Mouse (Mus musculus) CH12.LX (cell line): ENCODE results near the gene Ccdc189. TPM values are rescaled to one million over a fixed set of nuclear protein-coding genes. Genes with fewer than 3 reads are reported as not detected.

ENCODE experiments used
- DNase-seq: peaks from one replicate; pipeline ENCODE4 v3.0.0-alpha.2; 2013; ENCODE audit errors: extremely low read depth
- H3K27ac ChIP-seq: 2 replicates; pipeline ENCODE4 v1.5.1; 2012; ENCODE audit warnings: low read depth, mild to moderate bottlenecking, control low read depth, moderate library complexity; ENCODE audit not compliant: insufficient read depth
- H3K27me3 ChIP-seq: replicated peaks from 2 replicates; pipeline ENCODE3; 2012; ENCODE audit warnings: inconsistent platforms
- H3K36me3 ChIP-seq, 2 experiments: replicated peaks in 1 of 2; 2 replicates each; pipeline versions ENCODE3 to v1.6.1; 2012; ENCODE audit warnings: inconsistent platforms in 1 of 2, low read length in 1 of 2, mild to moderate bottlenecking in 1 of 2, mixed read lengths in 1 of 2, moderate library complexity in 1 of 2; ENCODE audit not compliant: control insufficient read depth in 1 of 2, insufficient read depth in 1 of 2
- H3K4me1 ChIP-seq, 2 experiments: 2 replicates each; pipeline ENCODE4 v1.6.1; 2012; ENCODE audit warnings: inconsistent platforms in 1 of 2, moderate library complexity in 1 of 2; ENCODE audit not compliant: insufficient read depth in 2 of 2, control insufficient read depth in 1 of 2
- H3K4me2 ChIP-seq: 2 replicates; pipeline ENCODE4 v1.6.1; 2012; ENCODE audit warnings: low read depth, mild to moderate bottlenecking, control low read depth; ENCODE audit not compliant: poor library complexity, insufficient read depth, severe bottlenecking
- H3K4me3 ChIP-seq, 3 experiments: fragments of 150-350 bp in 1 of 3; sonication (generic) in 1 of 3; replicated peaks in 1 of 3; 2 replicates each; pipeline versions ENCODE3 to v1.5.1; 2011 to 2012; ENCODE audit warnings: low read depth in 2 of 3, low read length in 2 of 3, mild to moderate bottlenecking in 2 of 3, moderate library complexity in 2 of 3, control low read depth in 1 of 3, improper control_type of control experiment in 1 of 3, inconsistent platforms in 1 of 3, mixed read lengths in 1 of 3; ENCODE audit not compliant: poor library complexity in 1 of 3
- H3K79me2 ChIP-seq: replicated peaks from 2 replicates; pipeline ENCODE4 v1.6.1; 2012; ENCODE audit warnings: mild to moderate bottlenecking, moderate library complexity; ENCODE audit not compliant: control insufficient read depth, poor library complexity, insufficient read depth, severe bottlenecking; ENCODE audit errors: extremely low read depth
- H3K9ac ChIP-seq: 2 replicates; pipeline ENCODE4 v1.6.1; 2012; ENCODE audit warnings: low read depth, mild to moderate bottlenecking, control low read depth, moderate library complexity; ENCODE audit not compliant: insufficient read depth
- H3K9me3 ChIP-seq: replicated peaks from 2 replicates; pipeline ENCODE3; 2012; ENCODE audit warnings: low read length, inconsistent platforms, mixed read lengths
- CTCF ChIP-seq, 2 experiments: IDR thresholded peaks in 1 of 2; conservative IDR thresholded peaks in 1 of 2; 2 replicates each; pipeline ENCODE4 v1.5.1; 2011 to 2012; ENCODE audit warnings: low read depth in 2 of 2, low read length in 2 of 2, improper control_type of control experiment in 1 of 2, inconsistent platforms in 1 of 2, mild to moderate bottlenecking in 1 of 2, moderate library complexity in 1 of 2
- ELF1 ChIP-seq: IDR thresholded peaks from 2 replicates; pipeline ENCODE4 v1.6.1; 2014; ENCODE audit warnings: low read depth, mild to moderate bottlenecking, inconsistent platforms, low read length, improper control_type of control experiment
- EP300 ChIP-seq: IDR thresholded peaks from 2 replicates; pipeline ENCODE4 v1.6.1; 2011; ENCODE audit warnings: low read length, improper control_type of control experiment
- GABPA ChIP-seq: IDR thresholded peaks from 2 replicates; pipeline ENCODE4 v1.6.1; 2012; ENCODE audit warnings: low read depth, low read length, improper control_type of control experiment, inconsistent platforms; ENCODE audit not compliant: insufficient replicate concordance
- HCFC1 ChIP-seq: IDR thresholded peaks from 2 replicates; pipeline ENCODE4 v1.6.1; 2012; ENCODE audit warnings: low read depth, mild to moderate bottlenecking, inconsistent platforms, low read length, improper control_type of control experiment
- IRF4 ChIP-seq: IDR thresholded peaks from 2 replicates; pipeline ENCODE4 v1.6.1; 2014; ENCODE audit warnings: low read depth, mild to moderate bottlenecking, inconsistent platforms, low read length, improper control_type of control experiment
- JUN ChIP-seq: IDR thresholded peaks from 2 replicates; pipeline ENCODE4 v1.6.1; 2011; ENCODE audit warnings: low read depth, mild to moderate bottlenecking, low read length, improper control_type of control experiment, moderate library complexity; ENCODE audit not compliant: insufficient read depth
- NRF1 ChIP-seq: IDR thresholded peaks from 2 replicates; pipeline ENCODE4 v1.6.1; 2014; ENCODE audit warnings: low read depth, mild to moderate bottlenecking, inconsistent platforms, low read length, improper control_type of control experiment, moderate library complexity
- POLR2A ChIP-seq: IDR thresholded peaks from 2 replicates; pipeline ENCODE4 v1.6.1; 2011; ENCODE audit warnings: low read depth, mild to moderate bottlenecking, improper control_type of control experiment, low read length
- SIN3A ChIP-seq: IDR thresholded peaks from 2 replicates; pipeline ENCODE4 v1.6.1; 2012; ENCODE audit warnings: low read length, improper control_type of control experiment, inconsistent platforms
- SMC3 ChIP-seq: IDR thresholded peaks from 2 replicates; pipeline ENCODE4 v1.6.1; 2011; ENCODE audit warnings: low read depth, low read length, improper control_type of control experiment
- TBP ChIP-seq: conservative IDR thresholded peaks from 2 replicates; pipeline ENCODE4 v1.6.1; 2011; ENCODE audit warnings: low read depth, low read length, improper control_type of control experiment
- TCF12 ChIP-seq: IDR thresholded peaks from 2 replicates; pipeline ENCODE4 v1.6.1; 2014; ENCODE audit warnings: low read depth, mild to moderate bottlenecking, inconsistent platforms, low read length, improper control_type of control experiment
- ZC3H11A ChIP-seq: IDR thresholded peaks from 2 replicates; pipeline ENCODE4 v1.6.1; 2012; ENCODE audit warnings: low read depth, mild to moderate bottlenecking, inconsistent platforms, low read length, improper control_type of control experiment
- ZKSCAN1 ChIP-seq: IDR thresholded peaks from 2 replicates; pipeline ENCODE4 v1.6.1; 2012; ENCODE audit warnings: low read depth, inconsistent platforms, low read length, improper control_type of control experiment, borderline replicate concordance
- ZMIZ1 ChIP-seq: IDR thresholded peaks from 2 replicates; pipeline ENCODE4 v1.6.1; 2012; ENCODE audit warnings: low read depth, mild to moderate bottlenecking, inconsistent platforms, low read length, improper control_type of control experiment
- ZNF384 ChIP-seq: IDR thresholded peaks from 2 replicates; pipeline ENCODE4 v1.6.1; 2012; ENCODE audit warnings: low read depth, low read length, improper control_type of control experiment, inconsistent platforms
- dilution Hi-C: fragments of 300-500 bp; cut with MboI; formaldehyde crosslinking; loops from 2 replicates; pipeline ENCODE4 v1.14.3; 2020; ENCODE audit warnings: low sequenced_read_pairs; ENCODE audit not compliant: extremely low pct_unique_long_range_greater_than_20kb, extremely low pct_ligation_motif_present
- in situ Hi-C: fragments of 300-500 bp; cut with MboI; formaldehyde crosslinking; loops from 3 replicates; pipeline ENCODE4 v1.14.3; 2019; ENCODE audit warnings: low sequenced_read_pairs, low pct_ligation_motif_present, low pct_unique_long_range_greater_than_20kb, mixed read lengths
- polyA plus RNA-seq: library from polyadenylated mRNA; unstranded; fragments of >175 nt; gene quantifications from 2 replicates; pipeline ENCODE4 v1.2.1, GENCODE M21; 2012; ENCODE audit warnings: low read depth; ENCODE audit not compliant: insufficient read length
- total RNA-seq, 2 experiments: library from RNA; depleted of rRNA; stranded (reverse); fragments of 300-350 nt in 1 of 2; fragments of >200 nt in 1 of 2; gene quantifications; 2 replicates each; pipeline ENCODE4 v1.2.3; 2012 to 2014

The Ccdc189 gene
- total and polyA plus RNA-seq, 3 experiments = 2.1 to 2.9 (median 2.2) TPM

- no peaks in the 10 kb centered on the region for H3K79me2 ChIP-seq
- H3K9ac ChIP-seq = no peak overlapping the region
- TF ChIP-seq HCFC1 (no peak), IRF4 (no peak), ELF1 (no peak), CTCF (conservative IDR thresholded peaks at IDR 0.05 in 1 of 2, IDR thresholded peaks at IDR 0.05 in 1 of 2; ENCODE audit: low read depth in 2 of 2, low read length in 2 of 2) (no peak), TBP (no peak), JUN (no peak), ZC3H11A (no peak), ZNF384 (no peak), SIN3A (no peak), GABPA (no peak), POLR2A (no peak), ZKSCAN1 (no peak), SMC3 (no peak)
- TF ChIP-seq, all 38 proteins: peak for 0
- Histone ChIP-seq H3K4me1 (no peaks in the 10 kb centered on the region), H3K27me3 (no peaks in the 10 kb centered on the region), H3K27ac (no peak overlapping the region), H3K9me3 (no peaks in the 10 kb centered on the region), H3K4me2 (no peak overlapping the region), H3K36me3 (no peaks in the 10 kb centered on the region), H3K4me3 (no peak overlapping the region)
- in situ Hi-C loops (no loop called here), dilution Hi-C loops (no loop called here)
- no peak for DNase-seq
Measured at GRCm38 (mm10) chr7:127636963-127637362, 48.6 kb upstream of the Ccdc189 start.

GRCm38 (mm10) chr7:127631416-127631815 is 43.0 kb upstream of the Ccdc189 start:
- Histone ChIP-seq H3K4me1 (no peaks in the 10 kb centered on the region), H3K27ac (no peak overlapping the region), H3K9me3 (no peaks in the 10 kb centered on the region), H3K27me3 (no peaks in the 10 kb centered on the region), H3K9ac (no peak overlapping the region), H3K79me2 (no peaks in the 10 kb centered on the region), H3K4me3 (no peak overlapping the region), H3K36me3 (no peaks in the 10 kb centered on the region), H3K4me2 (no peak overlapping the region)
- TF ChIP-seq HCFC1 = no peak
- TF ChIP-seq GABPA = no peak
- no peak for TF ChIP-seq NRF1
- TF ChIP-seq ZMIZ1 = no peak
- no peak for TF ChIP-seq ZNF384
- no peak for TF ChIP-seq JUN
- TF ChIP-seq EP300 = no peak
- TF ChIP-seq TCF12 = no peak
- dilution Hi-C loops (no loop called here), in situ Hi-C loops (no loop called here)
- no peak for DNase-seq
